In the genomic region with DNA sequence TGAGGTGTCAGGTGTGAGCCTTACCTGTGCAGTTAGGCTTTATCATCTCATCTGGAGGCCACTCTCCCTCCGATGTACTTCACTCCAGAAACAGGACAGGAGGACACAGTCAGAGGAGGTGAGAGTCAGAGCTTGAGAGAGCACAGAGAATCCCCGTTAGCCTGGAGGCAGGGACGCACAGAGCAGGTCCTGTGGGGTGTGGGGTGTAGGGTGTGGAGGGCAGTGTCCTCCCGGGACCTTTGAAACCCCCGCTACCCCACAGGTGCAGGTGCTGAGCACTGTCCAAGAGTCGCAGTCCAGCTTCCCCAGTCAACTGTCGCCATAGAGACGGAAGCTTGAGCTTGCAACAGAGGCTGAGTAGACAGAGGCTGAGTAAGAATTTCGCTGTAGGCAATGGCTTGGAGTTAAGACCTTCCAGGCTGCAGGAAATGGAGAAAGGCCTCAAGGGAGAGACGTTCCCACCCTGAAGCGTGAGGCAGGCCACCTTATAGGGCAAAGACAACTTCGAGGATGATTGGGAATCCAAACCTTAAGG, we compare ENCODE assay signal across 10 mouse cellular contexts. TPM values are rescaled to one million over a fixed set of nuclear protein-coding genes. Genes with fewer than 3 reads are reported as not detected.
DNase-seq lines count a peak whose midpoint lies in the region; ATAC-seq and TF ChIP-seq lines count a peak whose summit lies in the region.
"Had no signal": no experiment of that assay in that cellular context is flagged by ENCODE, and none has a peak within 500 bp of the region (broad histone marks: within the 10 kb centered on the region; RNA-seq: fewer than 3 reads in every experiment).

Gm28729 (minus strand) TSS at position 293 of the 535 bp plus-strand sequence.

- H3K4me2 ChIP-seq in limb, embryonic 11.5 days (ENCODE audit: low read depth, severe bottlenecking) = no peak within 1 kb of the TSS
- 0 out of 2 replicates have a peak within 1 kb of the TSS, but pooled peaks have one; percentile 5 for H3K4me2 ChIP-seq in CH12.LX (ENCODE audit: insufficient read depth, low read depth, poor library complexity, severe bottlenecking)
- H3K4me2 ChIP-seq in liver, embryonic 16.5 days (ENCODE audit: low read depth, low read length) = no peak within 1 kb of the TSS
- H3K4me2 ChIP-seq: midbrain, embryonic 12.5 days had no signal

- no peaks in the 10 kb centered on the region for H3K27me3 ChIP-seq in limb, embryonic 11.5 days (ENCODE audit: control insufficient read depth, insufficient read depth, low read length)
- no peaks in the 10 kb centered on the region for H3K27me3 ChIP-seq in limb, embryonic 10.5 days (ENCODE audit: low read depth, poor library complexity, severe bottlenecking)
- no peaks in the 10 kb centered on the region for H3K27me3 ChIP-seq in CH12.LX (replicated peaks)
- no peaks in the 10 kb centered on the region for H3K27me3 ChIP-seq in liver, embryonic 16.5 days (ENCODE audit: control insufficient read depth, insufficient read depth, low read depth, low read length)
- H3K27me3 ChIP-seq: midbrain, embryonic 12.5 days had no signal

- no peaks in the 10 kb centered on the region for H3K79me2 ChIP-seq in CH12.LX (replicated peaks; ENCODE audit: control insufficient read depth, extremely low read depth, insufficient read depth, poor library complexity, severe bottlenecking)

- TF ChIP-seq CTCF in CH12.LX (conservative IDR thresholded peaks at IDR 0.05 in 1 of 2, IDR thresholded peaks at IDR 0.05 in 1 of 2; ENCODE audit: low read depth in 2 of 2, low read length in 2 of 2) = no peak

- no peak for TF ChIP-seq EP300 in CH12.LX (IDR thresholded peaks at IDR 0.05; ENCODE audit: low read length)

- no peaks in the 10 kb centered on the region for H3K36me3 ChIP-seq in limb, embryonic 11.5 days (ENCODE audit: control insufficient read depth, insufficient read depth, low read length)
- no peaks in the 10 kb centered on the region for H3K36me3 ChIP-seq in limb, embryonic 10.5 days
- no peaks in the 10 kb centered on the region for H3K36me3 ChIP-seq in CH12.LX (replicated peaks in 1 of 2; ENCODE audit: control insufficient read depth in 1 of 2, insufficient read depth in 1 of 2, low read length in 1 of 2)
- no peaks in the 10 kb centered on the region for H3K36me3 ChIP-seq in liver, embryonic 16.5 days (ENCODE audit: control insufficient read depth, insufficient read depth)
- H3K36me3 ChIP-seq: midbrain, embryonic 12.5 days had no signal

- in situ Hi-C loops in CH12.LX (cut with MboI; ENCODE audit: low pct_ligation_motif_present, low pct_unique_long_range_greater_than_20kb, low sequenced_read_pairs) = no loop called here

- no peak for TF ChIP-seq POLR2A in CH12.LX (IDR thresholded peaks at IDR 0.05; ENCODE audit: low read depth, low read length)

- 0 out of 2 replicates have a peak, but pooled peaks have one; percentile 26 for ATAC-seq in limb, embryonic 11.5 days (ENCODE audit: insufficient number of reproducible peaks, low FRiP score, low TSS enrichment, low read depth)
- ATAC-seq in liver, embryonic 16.5 days (ENCODE audit: low read depth) = peak; percentile 27; the same call in 1 of the 2 replicates

- H3K4me1 ChIP-seq in limb, embryonic 11.5 days (ENCODE audit: control insufficient read depth, insufficient read depth, low read length) = no peaks in the 10 kb centered on the region
- peaks cover 14% of the 10 kb centered on the region; the same call in 1 of the 2 replicates for H3K4me1 ChIP-seq in limb, embryonic 10.5 days
- H3K4me1 ChIP-seq in CH12.LX (ENCODE audit: control insufficient read depth in 1 of 2, insufficient read depth in 2 of 2) = peaks cover 7 to 10% of the 10 kb centered on the region in 2 experiments
- no peaks in the 10 kb centered on the region for H3K4me1 ChIP-seq in liver, embryonic 16.5 days (ENCODE audit: control insufficient read depth, low read depth, low read length)

- dilution Hi-C loops in CH12.LX (cut with MboI; ENCODE audit: extremely low pct_ligation_motif_present, extremely low pct_unique_long_range_greater_than_20kb, low sequenced_read_pairs) = no loop called here

- H3K9me3 ChIP-seq in limb, embryonic 11.5 days (ENCODE audit: control insufficient read depth, low read length) = no peaks in the 10 kb centered on the region; the same call in 1 of the 2 replicates
- H3K9me3 ChIP-seq in limb, embryonic 10.5 days (replicated peaks) = no peaks in the 10 kb centered on the region
- no peaks in the 10 kb centered on the region for H3K9me3 ChIP-seq in CH12.LX (replicated peaks; ENCODE audit: low read length)
- H3K9me3 ChIP-seq in liver, embryonic 16.5 days (replicated peaks; ENCODE audit: control insufficient read depth, low read length) = no peaks in the 10 kb centered on the region
- H3K9me3 ChIP-seq: midbrain, embryonic 12.5 days had no signal

- WGBS in limb, embryonic 11.5 days = 64% methylated on average over 12 of the region's 12 CpGs
- 64% methylated on average over 12 of the region's 12 CpGs for WGBS in limb, embryonic 10.5 days
- WGBS in liver, embryonic 16.5 days (ENCODE audit: insufficient replicate concordance) = 39% methylated on average over 12 of the region's 12 CpGs

- no peak within 1 kb of the TSS for H3K9ac ChIP-seq in limb, embryonic 11.5 days (ENCODE audit: low read length)
- H3K9ac ChIP-seq in CH12.LX (ENCODE audit: insufficient read depth, low read depth) = no peak within 1 kb of the TSS
- H3K9ac ChIP-seq in liver, embryonic 16.5 days (ENCODE audit: low read depth, low read length) = no peak within 1 kb of the TSS
- H3K9ac ChIP-seq: midbrain, embryonic 12.5 days had no signal

- no peak within 1 kb of the TSS for H3K4me3 ChIP-seq in limb, embryonic 11.5 days (ENCODE audit: low read depth, low read length)
- no peak within 1 kb of the TSS for H3K4me3 ChIP-seq in limb, embryonic 10.5 days
- H3K4me3 ChIP-seq in CH12.LX (replicated peaks in 1 of 3; ENCODE audit: low read depth in 2 of 3, low read length in 2 of 3, poor library complexity in 1 of 3) = no peak within 1 kb of the TSS
- no peak within 1 kb of the TSS for H3K4me3 ChIP-seq in liver, embryonic 16.5 days (ENCODE audit: low read depth, low read length)
- H3K4me3 ChIP-seq: midbrain, embryonic 12.5 days had no signal

- no peak for TF ChIP-seq RAD21 in CH12.LX (IDR thresholded peaks at IDR 0.05; ENCODE audit: low read depth, low read length)

- DNase-seq in limb, embryonic 11.5 days (ENCODE audit: low spot score) = no peak
- no peak for DNase-seq in limb, embryonic 10.5 days (ENCODE audit: low spot score)
- DNase-seq in 416B (ENCODE audit: low read depth) = peak; percentile 11
- DNase-seq in CH12.LX (ENCODE audit: extremely low read depth) = no peak
- DNase-seq in cerebellum, adult 11-12 months = no peak
- no peak for DNase-seq in layer of hippocampus, adult 8-10 months (ENCODE audit: low spot score in 2 of 2)
- DNase-seq: adrenal gland, postnatal 14 days had no signal

- no peak within 1 kb of the TSS for H3K27ac ChIP-seq in limb, embryonic 11.5 days (replicated peaks; ENCODE audit: low read depth, low read length)
- no peak within 1 kb of the TSS; the same call in 1 of the 2 replicates for H3K27ac ChIP-seq in limb, embryonic 10.5 days
- H3K27ac ChIP-seq in CH12.LX (ENCODE audit: insufficient read depth, low read depth) = no peak within 1 kb of the TSS
- no peak within 1 kb of the TSS for H3K27ac ChIP-seq in liver, embryonic 16.5 days (ENCODE audit: low read length)
- H3K27ac ChIP-seq: midbrain, embryonic 12.5 days had no signal

TF ChIP-seq in CH12.LX, 34 proteins besides CTCF, POLR2A, EP300 and RAD21:
- TF ChIP-seq TBP (conservative IDR thresholded peaks at IDR 0.05; ENCODE audit: low read depth, low read length) = no peak

RNA-seq across cellular contexts. Expression of gene Gm28729, which starts in this region (rescaled TPM):
- polyA plus RNA-seq in limb, embryonic 11.5 days (2014; fragmentation: Nextera tagmentation; extraction: Ambion mirVana) = not detected in 2 replicates
- polyA plus RNA-seq in limb, embryonic 10.5 days (2016; fragmentation: Nextera tagmentation; extraction: Ambion mirVana) = not detected in 2 replicates
- total RNA-seq in CH12.LX (2012; rRNA removed) = not detected in 2 replicates
- total RNA-seq in CH12.LX (2014; rRNA removed) = not detected in 2 replicates
- polyA plus RNA-seq in CH12.LX (2012; ENCODE audit: insufficient read length, low read depth) = not detected in 2 replicates
- not detected in 2 replicates for polyA plus RNA-seq in liver, embryonic 16.5 days (2015; fragmentation: Nextera tagmentation; extraction: Ambion mirVana)
- under 1 TPM in 3 of 4 experiments, not detected in 1; 0.21 to 0.49 (median 0.23) TPM for total RNA-seq in layer of hippocampus, adult 8-10 months (2022)
- total RNA-seq: adrenal gland, postnatal 14 days; heart, postnatal 25 days had no signal
- polyA plus RNA-seq: midbrain, embryonic 12.5 days had no signal

Comparison
In these comparisons a context has a peak if more than half of its experiments do, and no peak if none do; other contexts are left out.
1. Peak in ATAC-seq in limb, embryonic 11.5 days; RNA of the gene not detected or under 1 TPM.
2. Peak in ATAC-seq in liver, embryonic 16.5 days; RNA of the gene not detected or under 1 TPM.